Mouse (Mus musculus) megakaryocyte progenitor cell, adult 5-6 weeks (primary cell): Measurements from ENCODE around the gene Foxp1. TPM values are rescaled to one million over a fixed set of nuclear protein-coding genes. Genes with fewer than 3 reads are reported as not detected.
A peak's percentile ranks its signal among the peaks of the same experiment; 100 is the strongest.

Experiments used
- ATAC-seq: replicated peaks from 2 replicates; pipeline ENCODE4 v1.8.0; 2016; ENCODE audit warnings: mild to moderate bottlenecking, moderate TSS enrichment, inconsistent platforms; ENCODE audit not compliant: poor library complexity
- total RNA-seq, 2 experiments: library from RNA; stranded (forward) in 1 of 2; stranded (reverse) in 1 of 2; fragments of 157-497, 149-512 nt in 1 of 2; fragments of 200-1000 nt in 1 of 2; gene quantifications; 2 replicates each; pipeline versions ENCODE4 v1.2.3 to v1.2.4; 2015 to 2017

Foxp1 gene
- total RNA-seq, 2 experiments from 2014 or later: 49.5 to 97.3 TPM

DNA sequence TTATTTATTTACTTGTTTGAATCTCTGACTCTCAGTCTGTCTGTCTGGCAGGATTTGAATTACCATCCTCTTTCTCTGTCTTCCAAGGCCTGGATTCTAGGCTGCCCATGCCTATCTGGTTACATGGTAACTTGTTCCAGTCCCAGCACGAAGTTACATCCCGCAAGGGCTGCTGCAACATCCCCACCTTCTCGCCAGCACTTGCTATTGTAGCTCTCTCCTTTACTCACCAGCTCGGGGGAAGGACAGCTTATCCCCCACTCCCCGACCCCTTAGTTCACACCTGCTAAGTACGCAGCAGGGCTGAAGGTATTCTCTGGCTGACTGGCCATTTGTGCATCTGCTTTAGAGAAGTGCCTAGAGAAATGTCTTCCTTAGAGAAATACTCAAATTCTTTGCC lies 537.9 kb downstream of the Foxp1 start:
- no peak for ATAC-seq

DNA sequence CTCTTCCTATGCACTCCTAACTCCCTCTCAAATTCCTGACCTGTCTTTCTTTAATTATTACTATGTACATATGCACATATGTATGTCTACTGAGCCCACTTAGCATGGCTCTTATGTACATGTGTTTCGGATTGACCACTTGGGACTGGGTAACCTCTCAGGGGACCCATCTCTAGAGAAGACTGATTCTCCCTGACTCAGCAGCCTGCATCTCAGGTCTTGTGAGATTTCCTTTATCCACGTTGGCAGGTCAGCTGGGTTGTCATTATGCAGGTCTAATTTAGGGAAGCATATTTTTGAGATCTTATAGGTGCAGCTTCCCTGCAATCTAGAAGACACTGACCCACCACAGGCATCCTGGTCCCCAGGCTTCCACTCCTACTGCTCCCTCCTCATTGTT lies 538.5 kb downstream of the Foxp1 start:
- no peak for ATAC-seq

DNA sequence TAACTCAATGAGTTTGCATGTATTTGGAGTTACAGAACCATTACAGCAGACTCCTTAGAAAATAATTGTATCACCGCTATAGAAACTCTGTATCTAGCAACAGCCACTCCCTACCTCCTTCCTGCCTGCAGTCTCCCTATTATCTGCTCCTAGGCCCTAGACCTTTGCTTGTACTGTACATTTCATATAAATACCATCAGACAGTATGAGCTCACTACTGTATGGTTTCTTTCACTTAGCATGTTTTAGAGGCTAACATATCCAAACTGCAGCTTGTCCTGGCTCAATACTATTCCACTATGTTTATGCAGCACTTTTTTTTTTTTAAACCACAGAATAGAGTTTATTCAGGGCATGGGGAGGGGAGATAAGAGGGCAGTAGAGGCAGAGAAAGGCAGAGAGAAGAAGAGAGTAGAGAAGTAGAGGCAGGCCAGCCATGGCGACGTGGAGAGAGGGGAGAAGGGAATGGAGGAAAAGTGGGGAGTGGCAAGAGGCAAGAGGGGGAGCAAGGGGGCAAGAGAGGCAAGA lies 539.1 kb downstream of the Foxp1 start:
- peak; percentile 57 for ATAC-seq

DNA sequence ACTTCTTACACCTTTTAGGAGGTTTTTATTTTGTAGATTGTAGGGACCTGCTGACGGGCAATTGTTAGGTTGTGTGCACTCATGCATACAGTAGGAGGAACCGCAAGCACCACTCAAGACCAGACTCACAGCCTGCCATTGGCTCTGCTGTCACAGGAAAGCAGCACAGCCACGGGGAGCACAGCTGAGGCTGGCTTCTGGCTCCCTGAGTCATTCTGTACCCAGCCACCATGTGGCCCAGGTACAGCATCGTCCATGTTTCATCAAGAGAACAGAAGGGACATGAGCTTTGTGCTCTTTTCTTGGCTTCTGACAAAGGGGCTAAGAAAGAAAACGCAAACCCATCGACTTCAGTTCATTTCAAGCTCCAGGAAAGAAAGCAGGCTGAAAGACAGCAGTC lies 541.3 kb downstream of the Foxp1 start:
- ATAC-seq: no peak

DNA sequence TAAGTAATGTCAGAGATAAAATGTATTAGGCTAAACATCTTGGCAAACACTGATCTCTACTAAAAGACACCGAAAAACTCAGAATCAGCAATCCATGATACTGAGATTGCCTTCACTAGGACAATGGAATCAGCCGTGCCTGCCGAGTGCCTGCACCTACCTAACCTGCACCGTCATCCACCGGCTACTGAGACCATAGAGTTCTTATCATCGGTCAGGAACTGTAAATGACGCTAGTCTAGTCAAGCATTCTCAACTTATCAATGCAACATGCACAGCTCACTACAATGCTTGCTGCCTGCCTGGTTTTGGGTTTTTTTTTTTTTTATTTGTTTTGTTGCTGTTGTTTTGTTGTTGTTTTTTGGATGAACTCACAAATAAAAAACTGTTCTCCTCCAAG lies 542.1 kb downstream of the Foxp1 start:
- ATAC-seq: peak; percentile 49; the same call in 1 of the 2 replicates

DNA sequence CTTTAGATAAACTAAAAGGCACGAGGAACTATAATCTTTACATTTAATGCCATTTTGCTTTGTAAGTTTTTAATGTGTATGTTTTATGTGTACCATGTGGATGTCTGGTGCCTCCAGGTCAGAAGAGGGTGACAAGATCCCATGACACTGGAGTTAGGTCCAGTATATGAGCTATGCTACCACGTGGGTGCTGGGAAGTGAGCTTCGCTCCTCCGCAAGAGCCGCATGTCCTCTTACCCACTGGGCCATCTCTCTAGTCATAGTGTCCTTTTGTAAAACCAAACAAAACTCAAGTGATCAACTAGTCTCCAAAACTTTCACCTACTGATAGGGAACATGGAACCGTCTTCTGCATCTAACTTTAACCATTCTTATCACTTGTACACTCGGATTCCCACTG lies 542.5 kb downstream of the Foxp1 start:
- ATAC-seq: no peak

DNA sequence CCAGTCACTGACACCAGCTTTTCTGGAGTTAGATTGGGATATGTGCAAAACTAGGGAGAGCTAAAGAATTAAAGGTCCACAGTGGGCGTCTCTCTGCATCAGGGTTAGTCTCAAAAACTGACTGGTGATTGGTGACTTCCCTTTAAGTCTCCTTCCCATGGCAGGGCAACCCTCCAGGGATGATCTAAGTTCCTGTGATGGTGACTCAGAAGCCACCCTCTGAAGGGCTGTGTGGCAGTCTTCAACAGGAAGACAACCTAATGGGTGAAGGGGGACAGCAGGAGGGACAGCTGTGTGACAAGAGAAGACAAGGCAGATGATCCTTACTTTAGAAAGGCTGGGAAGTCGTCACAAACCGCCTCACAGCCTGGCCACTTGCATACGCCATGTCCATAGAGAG lies 544.7 kb downstream of the Foxp1 start:
- no peak for ATAC-seq

DNA sequence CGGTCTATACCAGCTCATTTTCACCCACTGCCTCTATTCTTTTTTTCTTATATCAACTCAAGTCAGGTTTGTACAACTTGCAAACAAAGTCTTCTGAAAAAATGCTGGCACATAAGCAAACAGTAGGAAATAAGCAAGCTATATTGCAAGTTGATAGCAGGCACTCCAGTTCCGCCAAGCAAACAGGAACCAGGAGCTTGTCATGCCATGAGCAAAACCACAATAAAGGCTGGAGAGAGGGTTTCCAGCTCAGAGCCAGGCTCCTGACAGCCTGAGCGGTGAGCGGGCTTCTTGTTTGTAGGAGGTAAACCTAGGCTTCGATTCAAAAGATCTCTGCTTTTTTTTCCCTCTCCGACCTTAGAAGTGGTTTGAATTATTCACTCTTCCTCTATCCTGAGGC lies 546.6 kb downstream of the Foxp1 start:
- ATAC-seq: no peak

DNA sequence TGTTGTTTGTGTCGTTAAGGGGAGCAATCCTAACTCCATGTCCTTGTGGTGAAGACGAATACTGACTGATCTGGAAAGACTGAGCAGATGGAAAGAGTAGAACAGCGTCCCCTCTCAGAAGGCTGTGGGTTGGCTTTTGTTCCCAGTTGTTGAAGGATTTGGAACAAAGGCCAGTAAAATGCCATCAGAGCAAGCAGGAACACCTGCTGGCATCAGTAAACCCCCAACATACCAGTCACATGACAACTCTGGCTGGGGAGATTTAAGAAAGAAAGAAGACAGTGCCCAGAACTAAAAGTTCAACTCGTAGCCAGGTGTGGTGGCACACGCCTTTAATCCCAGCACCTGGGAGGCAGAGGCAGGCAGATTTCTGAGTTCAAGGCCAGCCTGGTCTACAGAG lies 549.1 kb downstream of the Foxp1 start:
- ATAC-seq: no peak

DNA sequence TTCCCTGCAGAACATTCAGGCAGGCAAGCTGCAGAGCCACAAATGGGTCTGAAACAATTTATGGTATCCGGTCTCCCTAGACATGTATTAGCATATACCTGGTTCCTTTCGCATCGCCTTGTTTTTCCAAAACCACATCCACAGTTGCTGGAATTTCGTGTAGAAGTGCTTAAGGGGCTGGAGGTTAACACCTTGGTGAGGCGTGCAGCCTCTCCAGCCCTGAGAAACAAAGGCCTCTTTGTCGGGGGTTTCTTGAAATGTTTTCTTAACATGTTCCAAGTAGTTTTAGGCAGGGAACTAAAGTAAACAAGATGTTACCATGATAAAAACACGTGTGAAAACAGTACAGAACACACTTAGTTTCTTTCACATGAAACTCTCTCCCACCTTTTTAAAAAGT lies 550.1 kb downstream of the Foxp1 start:
- no peak for ATAC-seq

DNA sequence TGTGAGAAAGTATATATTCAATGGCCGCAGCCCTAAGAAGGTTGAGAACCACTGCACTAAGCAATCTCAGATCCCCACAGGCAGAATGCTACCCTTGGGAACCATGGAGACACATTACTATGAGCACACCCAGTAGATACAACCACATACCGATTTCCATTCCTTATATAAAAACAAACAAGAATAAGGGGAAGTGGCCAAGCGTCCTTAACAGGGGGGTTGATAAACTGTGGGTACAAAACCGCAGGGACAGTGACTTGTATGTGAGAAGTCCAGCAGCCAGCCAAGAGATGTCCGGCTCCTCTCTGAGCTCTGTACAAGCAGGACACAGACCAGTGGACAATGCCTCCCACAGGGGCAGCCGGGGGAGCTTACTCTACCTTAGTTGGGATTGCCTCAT lies 563.2 kb downstream of the Foxp1 start:
- peak; percentile 79 for ATAC-seq

DNA sequence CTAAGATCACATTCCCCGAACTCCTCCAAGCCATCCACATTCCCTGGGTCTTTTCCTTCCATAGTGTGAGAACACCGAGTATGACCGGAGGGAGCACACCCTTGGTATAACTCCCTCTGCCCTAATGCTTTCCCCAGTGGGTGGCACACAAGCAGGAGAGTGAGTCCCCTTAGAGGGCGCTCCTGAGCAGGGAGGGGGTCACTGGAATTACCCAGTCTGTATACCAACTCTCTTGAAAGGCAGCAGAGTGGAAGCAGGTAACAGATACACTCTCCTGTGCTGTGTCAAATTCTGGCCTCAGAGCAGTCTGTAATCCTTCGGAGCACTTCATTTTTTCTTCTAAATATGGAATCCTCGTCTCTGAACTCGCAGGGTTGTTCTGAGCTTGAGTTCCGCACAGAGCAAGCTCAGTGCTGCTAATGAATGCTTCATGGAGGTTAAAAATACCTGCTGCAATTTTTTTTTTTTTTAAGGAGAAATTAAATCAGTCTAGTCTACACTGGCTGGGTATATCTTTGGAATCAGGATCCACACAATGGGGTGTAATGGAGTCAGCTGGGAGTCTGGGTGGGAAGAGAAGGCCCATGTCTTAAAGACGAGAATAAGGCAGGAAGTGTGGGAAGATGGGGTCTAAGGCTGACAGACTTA lies 565.9 kb downstream of the Foxp1 start:
- peak; percentile 42 for ATAC-seq

DNA sequence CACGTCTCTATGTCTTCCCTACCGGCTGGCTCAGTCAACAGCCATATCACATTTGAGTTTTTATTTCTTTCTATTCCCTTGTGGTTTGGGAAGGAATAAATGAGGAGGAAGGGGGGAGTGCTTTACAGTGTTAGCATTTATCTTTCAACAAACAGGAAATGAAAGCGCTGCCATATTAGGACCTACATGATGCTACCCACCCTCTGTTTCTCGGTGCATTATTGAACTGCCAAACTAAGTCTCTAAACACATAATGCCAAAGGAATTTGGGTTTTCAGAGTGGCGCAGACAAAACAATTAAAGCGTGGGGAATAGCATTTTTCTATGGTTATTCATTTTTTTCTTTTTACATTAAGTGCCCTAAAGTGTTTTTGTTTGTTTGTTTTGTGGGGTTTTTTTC lies 566.8 kb downstream of the Foxp1 start:
- ATAC-seq: no peak

DNA sequence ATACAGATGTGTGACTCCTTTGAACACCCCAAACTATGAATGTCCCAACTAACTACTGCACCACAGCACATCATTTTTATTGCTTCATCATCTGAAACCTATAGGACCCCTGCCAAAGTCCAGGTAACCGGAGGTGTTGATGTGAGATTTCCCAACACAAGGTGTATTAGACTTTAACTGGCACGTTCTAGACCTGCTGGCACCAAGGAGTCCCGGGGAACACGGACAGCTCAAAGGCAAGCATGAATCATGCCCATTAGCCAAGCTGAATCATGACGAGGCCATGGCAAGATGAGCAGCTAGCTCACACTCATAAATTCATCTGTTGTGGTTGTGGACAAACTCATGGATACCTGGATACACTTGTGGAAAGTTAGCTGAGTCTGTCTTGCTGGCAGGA lies 568.1 kb downstream of the Foxp1 start:
- ATAC-seq: no peak

DNA sequence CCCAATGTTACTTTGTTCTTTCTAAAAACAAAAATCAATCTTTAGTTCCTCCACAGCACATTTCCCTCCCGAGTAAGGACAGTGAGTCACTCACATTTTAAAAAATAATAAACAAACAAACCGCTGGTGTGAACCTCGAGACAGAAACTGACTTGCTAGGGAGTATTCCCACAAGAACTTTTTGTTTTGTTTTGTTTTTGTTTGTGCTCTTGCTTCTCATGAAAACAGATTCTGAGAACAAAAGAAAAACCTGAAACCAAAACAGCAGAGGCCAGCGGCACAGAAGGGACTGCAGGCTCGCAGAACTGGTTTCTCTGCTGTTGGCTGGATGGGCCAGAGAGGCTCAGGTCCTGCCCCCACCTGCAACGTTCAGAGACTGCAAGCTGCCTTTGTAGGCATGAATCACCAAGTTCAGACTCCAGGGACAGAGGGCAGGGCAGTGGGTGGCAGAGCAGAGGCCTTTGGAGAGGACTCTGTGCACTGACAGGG lies 572.8 kb downstream of the Foxp1 start:
- ATAC-seq: no peak

DNA sequence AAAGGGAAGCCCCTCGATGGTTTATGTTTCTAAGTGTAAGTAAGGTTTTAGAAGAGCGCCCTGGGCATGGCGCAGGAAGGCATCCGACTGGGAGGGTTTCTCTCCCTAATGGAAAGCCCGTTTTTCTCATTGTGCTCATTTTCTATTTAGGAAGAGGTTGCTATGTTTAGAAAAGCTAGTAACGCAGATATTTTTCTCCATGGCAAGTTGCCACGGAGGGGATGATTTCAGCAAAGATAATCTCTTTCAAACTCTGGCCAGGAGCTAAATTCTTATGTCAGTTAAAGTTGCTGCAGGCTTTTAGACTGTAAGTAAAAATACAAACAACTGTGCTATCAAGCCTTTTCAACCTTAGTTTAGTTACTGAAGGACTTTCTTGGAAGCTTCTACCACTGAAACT lies 573.2 kb downstream of the Foxp1 start:
- ATAC-seq: no peak

DNA sequence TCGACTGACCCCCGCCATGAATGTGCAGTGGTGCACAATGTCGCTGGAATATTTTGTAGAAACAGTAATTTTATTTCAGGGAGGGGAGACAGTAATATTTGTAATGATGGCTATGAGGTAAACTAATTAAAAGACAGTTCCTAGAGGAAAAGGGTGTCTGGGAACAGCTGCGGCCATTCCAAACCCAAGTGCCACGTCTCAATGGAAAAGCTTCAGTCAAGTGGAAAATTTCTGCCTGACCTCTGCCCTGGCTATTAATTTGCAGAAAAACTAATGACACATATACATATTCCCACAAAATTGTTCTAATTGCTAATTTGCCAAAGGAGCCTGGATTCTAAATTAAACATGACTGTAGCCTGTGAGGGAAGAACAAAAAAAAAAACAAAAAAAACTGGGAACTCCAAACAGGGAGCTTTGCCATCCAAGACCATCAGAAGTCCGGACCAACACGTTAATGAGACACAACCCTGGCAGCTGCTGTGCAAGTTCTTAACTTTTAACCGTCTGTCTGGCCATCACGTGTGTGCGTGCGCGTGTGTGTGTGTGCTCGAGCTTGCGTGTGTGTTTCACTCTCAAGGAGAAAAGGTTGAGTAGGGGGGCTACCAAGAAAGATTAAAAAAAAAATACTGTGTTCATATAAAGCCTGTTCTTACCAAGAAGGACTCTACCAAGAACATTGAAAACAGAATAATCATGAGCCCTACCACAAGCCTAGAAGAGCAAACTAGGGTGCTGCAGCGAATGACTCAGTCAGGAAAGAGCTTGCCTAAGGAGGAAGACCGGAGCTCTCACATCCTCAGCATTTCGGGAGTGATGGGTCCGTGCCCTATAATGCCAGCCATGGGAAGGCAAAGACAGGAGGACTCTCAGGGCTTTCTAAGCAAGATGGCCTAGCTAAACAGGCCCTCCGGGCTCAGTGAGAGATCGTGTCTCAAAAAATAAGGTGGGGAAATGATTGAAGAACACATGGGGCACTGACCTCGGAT lies 574.1 kb downstream of the Foxp1 start:
- no peak for ATAC-seq

DNA sequence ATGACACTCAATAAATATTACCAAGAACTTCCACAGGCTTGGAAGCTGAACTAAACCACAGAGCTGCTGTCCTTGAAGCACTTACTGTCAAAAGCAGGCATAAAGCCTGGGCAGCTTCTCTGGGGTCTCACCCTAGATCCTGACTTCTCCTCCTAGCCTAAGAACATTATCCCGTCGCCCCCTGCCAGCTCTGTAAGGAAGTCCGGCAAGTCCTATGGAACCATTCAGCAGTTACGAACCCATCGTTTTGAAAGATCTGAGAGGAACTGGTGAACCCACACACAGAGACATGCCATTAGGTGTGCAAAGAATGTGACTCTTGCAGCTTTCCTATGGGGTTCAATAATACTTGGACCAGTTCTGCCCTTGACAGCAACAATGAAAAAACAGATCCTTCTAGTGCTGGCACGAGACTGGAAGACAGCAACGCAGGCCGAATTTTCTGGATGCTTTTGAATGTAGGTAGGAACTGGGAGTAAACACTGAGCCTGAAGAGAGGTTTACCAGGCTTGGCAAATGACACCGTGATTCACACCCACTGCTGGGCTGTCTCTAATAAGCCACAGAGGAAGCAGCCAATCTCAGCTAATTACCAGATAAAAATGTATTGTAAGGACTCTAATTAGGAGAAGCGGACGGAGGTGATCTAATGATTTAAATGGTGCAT lies 574.9 kb downstream of the Foxp1 start:
- ATAC-seq: no peak

DNA sequence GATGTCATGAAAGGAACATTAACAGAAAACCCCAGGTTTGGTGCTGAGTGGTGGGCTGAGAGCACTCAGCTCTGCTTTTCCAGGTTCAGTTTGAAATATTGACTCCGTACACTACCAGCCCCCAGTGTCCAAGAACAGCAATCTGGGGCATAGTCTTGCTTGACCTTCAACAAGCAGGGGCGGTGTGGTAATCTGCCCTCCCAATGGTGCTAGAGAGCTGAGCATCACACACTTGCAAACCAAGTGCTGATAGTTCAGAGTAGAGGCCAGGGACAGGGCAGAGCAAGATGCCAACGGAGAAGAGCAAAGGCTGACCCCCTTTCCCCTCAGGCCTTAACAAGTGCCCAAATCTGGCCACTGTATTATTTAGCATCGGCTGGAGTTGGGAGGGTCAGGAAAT lies 575.8 kb downstream of the Foxp1 start:
- ATAC-seq: no peak

DNA sequence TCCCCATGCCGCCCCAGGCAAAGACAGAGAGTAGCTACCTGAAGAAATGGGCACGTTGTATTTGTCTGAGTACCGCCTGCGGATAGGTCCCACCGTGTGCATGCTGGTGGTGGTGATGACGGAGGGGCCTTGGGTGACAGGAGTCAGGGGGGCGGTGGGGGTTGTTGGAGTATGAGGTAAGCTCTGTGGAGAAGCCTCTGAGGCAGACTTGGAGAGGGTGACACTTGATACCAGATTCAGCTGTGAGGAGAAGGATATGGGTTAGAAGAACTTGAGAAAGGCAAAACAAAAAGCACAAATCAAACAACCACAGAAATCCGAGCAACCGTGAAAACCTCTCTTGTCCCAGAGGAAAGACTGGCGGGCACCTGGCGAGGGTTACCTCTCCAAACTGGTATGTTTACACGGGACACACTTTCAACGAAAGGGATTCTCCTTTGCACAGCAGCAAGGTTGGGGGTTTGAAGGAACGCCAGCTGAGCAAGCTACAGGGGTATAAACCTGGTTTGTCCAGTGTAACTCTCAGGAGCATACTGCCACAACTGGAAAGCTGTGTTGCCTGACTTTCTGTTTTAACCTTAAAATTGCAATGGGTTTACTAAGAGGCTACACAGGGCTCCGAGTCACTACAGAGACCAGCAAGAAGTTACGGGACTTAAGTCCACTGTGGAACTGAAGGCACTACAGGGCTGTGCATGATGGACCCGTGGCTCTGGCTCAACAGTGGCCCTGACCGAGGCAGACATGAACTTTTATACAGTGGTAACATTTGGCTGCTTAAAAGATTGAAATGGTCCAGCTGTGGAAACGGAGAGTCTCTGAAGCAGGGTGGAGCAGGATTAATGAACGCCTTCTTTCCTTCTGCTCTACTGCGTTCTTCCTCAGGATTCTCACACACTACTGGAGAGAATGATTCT lies 576.8 kb downstream of the Foxp1 start:
- ATAC-seq: no peak
